Mouse (Mus musculus) limb, embryonic 14.5 days (tissue): Measurements from ENCODE around the gene Safb. TPM values are rescaled to one million over a fixed set of nuclear protein-coding genes. Genes with fewer than 3 reads are reported as not detected.
A peak's percentile ranks its signal among the peaks of the same experiment; 100 is the strongest.

ENCODE experiments used
- ATAC-seq: fragments of 200-750 bp; cut with Nextera tagmentation; 2 replicates; pipeline ENCODE4 v1.8.0; 2017; ENCODE audit warnings: low read depth, moderate number of reproducible peaks, moderate TSS enrichment; ENCODE audit not compliant: low FRiP score
- DNase-seq: peaks from one replicate; pipeline ENCODE4 v3.0.0-alpha.2; 2015; ENCODE audit warnings: low spot score
- H3K27ac ChIP-seq: fragments of 300-500 bp; sonication (generic); replicated peaks from 2 replicates; pipeline ENCODE4 v1.5.1; 2014; ENCODE audit warnings: low read depth, mild to moderate bottlenecking, low read length, moderate library complexity, mixed read lengths
- H3K27me3 ChIP-seq: fragments of 300-500 bp; sonication (generic); 2 replicates; pipeline ENCODE4 v1.6.1; 2014; ENCODE audit warnings: low read length, mixed read lengths; ENCODE audit not compliant: control insufficient read depth, insufficient read depth
- H3K36me3 ChIP-seq: fragments of 300-500 bp; sonication (generic); 2 replicates; pipeline ENCODE4 v1.6.1; 2014; ENCODE audit warnings: mild to moderate bottlenecking, low read length, moderate library complexity, mixed read lengths; ENCODE audit not compliant: control insufficient read depth, insufficient read depth
- H3K4me1 ChIP-seq: fragments of 300-500 bp; sonication (generic); 2 replicates; pipeline ENCODE4 v1.6.1; 2014; ENCODE audit warnings: antibody characterized with exemption, low read length, mixed read lengths; ENCODE audit not compliant: control insufficient read depth, insufficient read depth
- H3K4me2 ChIP-seq: fragments of 300-500 bp; sonication (generic); replicated peaks from 2 replicates; pipeline ENCODE4 v1.6.1; 2014; ENCODE audit warnings: low read depth, mild to moderate bottlenecking, low read length, moderate library complexity; ENCODE audit not compliant: severe bottlenecking
- H3K4me3 ChIP-seq: fragments of 300-500 bp; sonication (generic); replicated peaks from 2 replicates; pipeline ENCODE4 v1.5.1; 2014; ENCODE audit warnings: low read length
- H3K9ac ChIP-seq: fragments of 300-500 bp; sonication (generic); 2 replicates; pipeline ENCODE4 v1.6.1; 2014; ENCODE audit warnings: mild to moderate bottlenecking, low read depth, low read length, moderate library complexity; ENCODE audit not compliant: severe bottlenecking
- H3K9me3 ChIP-seq: fragments of 300-500 bp; sonication (generic); 2 replicates; pipeline ENCODE4 v1.6.1; 2016; ENCODE audit warnings: low read length; ENCODE audit not compliant: control insufficient read depth
- POLR2A ChIP-seq: fragments of 200-500 bp; IDR thresholded peaks from 2 replicates; pipeline ENCODE4 v1.8.0; 2012; ENCODE audit warnings: inconsistent platforms, mild to moderate bottlenecking, moderate library complexity, borderline replicate concordance; ENCODE audit not compliant: insufficient read depth, insufficient read length; ENCODE audit errors: extremely low read depth
- WGBS: fragments of 180-500 bp; shearing (Covaris S2); extraction: QIAGEN DNeasy Blood & Tissue Kit; methylation state at CpG from one replicate; pipeline ENCODE4 v1.1.7; 2014; 5-methylcytosine and 5-hydroxymethylcytosine counted together
- polyA plus RNA-seq, 2 experiments: library from polyadenylated mRNA; depleted of rRNA in 1 of 2; stranded (reverse) in 1 of 2; unstranded in 1 of 2; fragments of >200 nt; fragmentation: Nextera tagmentation in 1 of 2; extraction: Ambion mirVana in 1 of 2; gene quantifications; 2 replicates each; pipeline versions ENCODE4 v1.2.1 to v1.2.3; 2012 to 2014

Gene Safb
- polyA plus RNA-seq, 2 experiments, result 71.8 to 169 TPM

DNA sequence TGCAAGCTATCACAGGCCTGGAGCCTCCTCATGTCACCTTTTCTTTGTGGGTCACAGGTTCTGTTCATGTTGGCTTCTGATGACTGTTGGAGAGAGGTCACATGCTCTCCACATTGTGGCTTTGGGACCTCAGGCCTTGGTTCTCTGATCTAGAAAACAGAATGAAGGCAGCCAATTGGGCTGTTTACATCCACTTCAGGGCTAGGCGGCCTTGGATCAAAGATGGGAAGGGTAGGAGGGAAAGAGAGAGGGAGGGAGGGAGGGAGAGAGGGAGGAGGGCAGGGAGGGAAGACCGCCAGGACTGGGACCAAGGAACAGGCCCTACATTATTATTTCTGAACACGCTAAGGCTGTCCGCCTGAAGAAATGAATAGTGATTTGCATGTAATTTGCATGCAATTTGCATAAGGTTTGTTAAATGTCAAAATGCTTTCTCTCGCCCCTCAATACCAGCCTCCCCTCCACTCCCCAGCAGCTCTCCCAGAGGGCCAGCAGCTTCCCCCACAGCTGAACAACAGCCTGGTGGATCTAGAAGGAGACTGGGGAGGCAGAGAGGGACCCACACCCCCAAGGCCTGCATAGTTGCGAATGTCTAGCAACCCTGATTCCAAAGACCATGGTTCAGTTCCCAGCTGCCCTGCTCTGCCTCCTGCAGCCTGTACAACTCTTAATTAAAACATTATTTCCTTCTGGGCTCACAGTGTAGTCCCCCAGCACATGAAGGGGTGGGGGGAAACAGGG is 32.6 kb upstream of the Safb start:
- no peaks in the 10 kb centered on the region for H3K4me1 ChIP-seq
- H3K9me3 ChIP-seq, result no peaks in the 10 kb centered on the region
- H3K4me3 ChIP-seq, result no peak overlapping the region
- no peak overlapping the region for H3K4me2 ChIP-seq
- no peak overlapping the region for H3K27ac ChIP-seq
- no peaks in the 10 kb centered on the region for H3K27me3 ChIP-seq
- no peak overlapping the region for H3K9ac ChIP-seq
- no peaks in the 10 kb centered on the region for H3K36me3 ChIP-seq
- no peak for DNase-seq
- no peak for TF ChIP-seq POLR2A
- ATAC-seq, result no peak
- 73% methylated on average over 6 of the region's 6 CpGs for WGBS

DNA sequence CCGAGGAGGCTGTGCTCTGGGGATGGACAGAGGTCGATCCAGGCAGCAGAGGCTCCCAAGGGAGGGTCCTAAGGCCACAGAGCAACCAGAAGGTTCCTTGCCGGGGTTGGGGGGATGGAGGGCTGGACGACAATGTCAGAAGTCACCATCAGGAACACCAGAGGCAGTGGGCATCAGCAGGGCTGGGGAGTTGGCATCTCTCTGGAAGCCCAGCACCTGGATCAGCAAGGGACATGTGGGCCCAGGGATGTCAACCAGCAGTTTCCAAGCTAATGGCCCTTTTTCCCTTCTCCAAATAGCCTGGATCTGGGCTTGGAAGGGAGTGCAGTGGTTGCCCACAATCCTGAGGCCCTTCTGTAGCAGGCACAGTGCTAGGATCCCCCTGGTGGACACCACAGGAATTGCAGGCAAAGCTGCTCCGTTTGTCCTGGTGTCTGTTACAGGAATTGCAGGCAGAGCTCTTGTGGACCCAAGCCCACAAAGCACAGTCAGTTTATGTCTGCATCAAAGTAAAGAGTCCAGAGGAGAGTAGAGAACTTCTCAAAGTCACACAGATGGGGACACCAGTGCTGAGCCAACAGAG is 31.8 kb upstream of the Safb start:
- Histone ChIP-seq H3K9ac (no peak overlapping the region), H3K4me3 (no peak overlapping the region), H3K36me3 (no peaks in the 10 kb centered on the region), H3K4me1 (no peaks in the 10 kb centered on the region), H3K4me2 (no peak overlapping the region), H3K27me3 (no peaks in the 10 kb centered on the region), H3K27ac (no peak overlapping the region), H3K9me3 (no peaks in the 10 kb centered on the region)
- peak; percentile 51 for DNase-seq
- no peak for ATAC-seq
- WGBS, result 60% methylated on average over 5 of the region's 5 CpGs
- no peak for TF ChIP-seq POLR2A

DNA sequence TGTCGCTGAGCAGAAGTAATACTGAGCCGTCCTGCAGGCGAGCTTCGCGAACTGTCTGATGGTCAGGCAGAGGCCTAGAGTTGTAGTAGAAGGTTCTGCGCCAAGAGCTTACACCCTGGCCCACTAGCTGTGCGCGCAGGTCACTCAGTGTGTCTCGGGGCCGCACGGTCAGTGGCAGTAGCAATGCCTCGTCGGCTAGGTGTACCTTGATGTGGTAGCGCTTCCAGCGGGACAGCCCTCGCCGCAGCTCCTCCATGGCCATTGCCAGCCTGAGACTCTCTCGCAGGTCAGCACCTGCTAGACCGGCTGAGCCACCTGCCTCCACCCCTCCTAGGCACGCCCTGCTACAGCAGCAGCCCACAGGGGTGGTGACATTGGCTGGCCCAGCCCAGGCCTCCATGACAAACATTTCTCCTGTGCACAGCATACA is 30.5 kb upstream of the Safb start, which contains the start of gene Gm20219:
Gene Gm20219 (minus strand): TSS at position 266 of the 430 bp plus-strand sequence.
- no peak for TF ChIP-seq POLR2A
- H3K27ac ChIP-seq, result no peak within 1 kb of the TSS
- ATAC-seq (no peak), DNase-seq (no peak)
- no peaks in the 10 kb centered on the region for H3K9me3 ChIP-seq
- WGBS, result 71% methylated on average over 20 of the region's 20 CpGs
- H3K36me3 ChIP-seq, result no peaks in the 10 kb centered on the region
- no peak within 1 kb of the TSS for H3K4me3 ChIP-seq
- H3K4me1 ChIP-seq, result no peaks in the 10 kb centered on the region
- no peak within 1 kb of the TSS for H3K9ac ChIP-seq
- H3K4me2 ChIP-seq, result no peak within 1 kb of the TSS
- H3K27me3 ChIP-seq, result no peaks in the 10 kb centered on the region

DNA sequence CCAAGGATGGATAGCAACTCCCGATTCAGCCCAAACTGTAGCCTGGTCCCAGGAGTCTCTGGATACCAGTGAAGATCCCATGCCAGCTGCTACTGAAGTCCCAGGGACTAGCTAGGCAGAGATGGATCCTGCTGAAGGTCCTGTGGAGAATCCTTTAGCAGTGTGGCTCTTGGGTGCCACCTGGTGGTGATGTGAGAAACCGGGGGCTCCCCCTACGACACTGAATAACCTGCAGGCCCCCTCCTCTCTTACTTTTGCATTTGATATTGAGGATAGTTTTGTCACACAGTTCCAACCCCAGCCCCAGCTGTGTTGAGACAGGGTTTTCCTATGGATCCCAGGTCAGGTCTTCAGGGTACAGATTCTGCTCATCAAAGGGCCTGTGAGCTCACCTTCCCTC is 26.2 kb upstream of the Safb start:
- H3K27ac ChIP-seq, result no peak overlapping the region
- H3K4me1 ChIP-seq, result no peaks in the 10 kb centered on the region
- no peaks in the 10 kb centered on the region for H3K27me3 ChIP-seq
- H3K9ac ChIP-seq, result no peak overlapping the region
- peak; percentile 81 for DNase-seq
- no peak overlapping the region for H3K4me3 ChIP-seq
- H3K9me3 ChIP-seq, result no peaks in the 10 kb centered on the region
- H3K36me3 ChIP-seq, result peaks cover 26% of the 10 kb centered on the region
- no peak for TF ChIP-seq POLR2A
- H3K4me2 ChIP-seq, result no peak overlapping the region
- 13% methylated on average over 3 of the region's 3 CpGs for WGBS
- peak; percentile 48; the same call in 1 of the 2 replicates for ATAC-seq

DNA sequence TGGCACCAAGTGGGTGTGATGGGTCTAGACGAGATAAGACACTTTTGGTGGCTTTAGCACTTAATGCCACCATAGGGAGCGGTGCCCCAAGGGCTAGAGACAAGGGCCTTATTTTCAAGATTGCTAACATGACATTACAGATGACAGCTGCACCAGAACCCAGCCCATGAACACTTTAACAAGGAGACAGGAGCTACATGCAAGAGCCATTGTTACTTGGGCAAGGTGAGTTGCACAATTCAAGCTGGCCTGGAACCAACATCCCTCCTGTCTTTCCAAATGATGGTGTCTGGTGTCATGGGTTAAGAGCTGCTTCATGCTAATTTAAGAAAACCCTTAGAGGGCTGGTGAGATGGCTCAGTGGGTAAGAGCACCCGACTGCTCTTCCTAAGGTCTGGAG is 25.2 kb upstream of the Safb start:
- ATAC-seq (no peak), DNase-seq (no peak)
- H3K36me3 ChIP-seq, result peaks cover 36% of the 10 kb centered on the region
- no peak overlapping the region for H3K9ac ChIP-seq
- no peak overlapping the region for H3K4me3 ChIP-seq
- no peaks in the 10 kb centered on the region for H3K9me3 ChIP-seq
- 73% methylated on average over 3 of the region's 3 CpGs for WGBS
- H3K27me3 ChIP-seq, result no peaks in the 10 kb centered on the region
- H3K27ac ChIP-seq, result no peak overlapping the region
- no peaks in the 10 kb centered on the region for H3K4me1 ChIP-seq
- no peak overlapping the region for H3K4me2 ChIP-seq
- TF ChIP-seq POLR2A, result no peak

DNA sequence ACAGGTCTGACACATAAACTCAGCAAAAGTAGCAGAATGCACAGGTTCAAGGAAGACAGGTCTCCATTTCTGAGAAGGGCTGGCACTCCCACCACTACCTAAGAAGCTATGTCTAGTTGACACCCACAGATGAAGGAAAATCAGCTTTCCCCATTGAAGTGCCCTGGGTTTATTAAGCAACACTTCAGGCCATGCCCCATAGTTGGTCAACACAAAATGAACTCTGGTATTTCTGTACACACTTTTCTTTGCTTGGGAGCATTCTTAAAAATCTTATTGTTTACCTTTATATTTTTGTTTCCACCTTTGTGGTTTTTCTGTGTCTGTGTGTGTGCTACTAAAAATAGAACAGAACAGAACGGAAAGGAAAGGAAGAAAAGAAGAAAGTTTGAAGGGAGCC is 24.5 kb upstream of the Safb start:
- no peaks in the 10 kb centered on the region for H3K4me1 ChIP-seq
- DNase-seq, result no peak
- 65% methylated on average over 1 of the region's 1 CpGs for whole genome bisulfite sequencing
- ATAC-seq, result no peak
- no peaks in the 10 kb centered on the region for H3K27me3 ChIP-seq
- H3K27ac ChIP-seq, result no peak overlapping the region
- TF ChIP-seq POLR2A, result no peak
- H3K9me3 ChIP-seq, result no peaks in the 10 kb centered on the region
- no peak overlapping the region for H3K9ac ChIP-seq
- no peak overlapping the region for H3K4me2 ChIP-seq
- H3K36me3 ChIP-seq, result peaks cover 43% of the 10 kb centered on the region
- H3K4me3 ChIP-seq, result no peak overlapping the region
